Mouse (Mus musculus) heart, postnatal 14 days (tissue): ENCODE data around the gene 2210016F16Rik. TPM values are rescaled to one million over a fixed set of nuclear protein-coding genes. Genes with fewer than 3 reads are reported as not detected.
"Not testable (repeated sequence)": the region's sequence is repeated elsewhere in the genome, so short reads cannot be mapped to it uniquely, and the experiment has no call there.

Experiments used
- DNase-seq, 2 experiments: peaks; one replicate each; pipeline ENCODE4 v3.0.0; 2021 to 2022
- intact Hi-C: fragments of 180-260 bp; cut with DNase I; formaldehyde crosslinking; loops from one replicate; pipeline ENCODE4 v1.15.1; 2025
- long read RNA-seq, 2 experiments: library from polyadenylated mRNA; stranded (forward); transcript quantifications; one replicate each; pipeline ENCODE4 v2.0.0; 2021
- total RNA-seq, 2 experiments: library from RNA; stranded (reverse); gene quantifications; 2 replicates each; pipeline ENCODE4 v1.2.3; 2021

2210016F16Rik gene
- total RNA-seq = 10 to 100 TPM; 12.7 to 13.7 TPM
- long read RNA-seq, experiment 1, transcript 2210016F16Rik-201 (4 exons, 3,051 nt) = major isoform, 44 of 46 reads
- long read RNA-seq, experiment 1, partial matches to known transcripts = 0 of 46 reads
- long read RNA-seq, experiment 1, other reads (novel, unspliced or antisense) = 2 of 46 reads
- long read RNA-seq, experiment 2, transcript 2210016F16Rik-201 (4 exons, 3,051 nt) = major isoform, 34 of 47 reads
- long read RNA-seq, experiment 2, partial matches to known transcripts = 3 of 47 reads
- long read RNA-seq, experiment 2, other reads (novel, unspliced or antisense) = 10 of 47 reads

- intact Hi-C loops = loop anchor here (5.0 to 10.0 kb wide), 2 partner anchors 223 to 370 kb away; no protein-coding TSS in a partner anchor
- DNase-seq = peak; percentile 67 to 78
Measured at GRCm38 (mm10) chr13:58384779-58385546, at the start of gene 2210016F16Rik. Gene 2210016F16Rik (minus strand): TSS chr13:58385225.

GRCm38 (mm10) chr13:58423061-58423660 is 38.1 kb upstream of the 2210016F16Rik start:
- peak in 1 of 2 experiments; percentile 14 for DNase-seq

GRCm38 (mm10) chr13:58422242-58422641 is 37.2 kb upstream of the 2210016F16Rik start:
- no peak for DNase-seq
- intact Hi-C loops = loop anchor here (5.0 kb wide), 1 partner anchor 95 kb away; no protein-coding TSS in a partner anchor

More at GRCm38 (mm10) chr13:58423061-58423660, 38.1 kb upstream of the 2210016F16Rik start:
- intact Hi-C loops = loop anchor here (5.0 kb wide), 1 partner anchor 94 kb away; no protein-coding TSS in a partner anchor

GRCm38 (mm10) chr13:58421026-58421425 is 36.0 kb upstream of the 2210016F16Rik start:
- intact Hi-C loops = loop anchor here (5.0 kb wide), 1 partner anchor 96 kb away; no protein-coding TSS in a partner anchor
- no peak for DNase-seq

GRCm38 (mm10) chr13:58419266-58419665 is 34.2 kb upstream of the 2210016F16Rik start:
- no peak for DNase-seq
- intact Hi-C loops = no loop called here

- intact Hi-C loops = no loop called here
- no peak for DNase-seq
Measured at GRCm38 (mm10) chr13:58418656-58419055, 33.6 kb upstream of the 2210016F16Rik start.

- no peak for DNase-seq
- intact Hi-C loops = no loop called here
Measured at GRCm38 (mm10) chr13:58415838-58416237, 30.8 kb upstream of the 2210016F16Rik start.

- peak in 1 of 2 experiments; percentile 23 for DNase-seq
- intact Hi-C loops = no loop called here
Measured at GRCm38 (mm10) chr13:58415374-58415773, 30.3 kb upstream of the 2210016F16Rik start.

- DNase-seq = no peak
- intact Hi-C loops = no loop called here
Measured at GRCm38 (mm10) chr13:58411073-58411472, 26.0 kb upstream of the 2210016F16Rik start.

GRCm38 (mm10) chr13:58403243-58403642 is 18.2 kb upstream of the 2210016F16Rik start, which contains the start of gene Hnrnpk:
Gene Hnrnpk (minus strand): TSS chr13:58403343.
- not testable (repeated sequence) for DNase-seq
- intact Hi-C loops = loop anchor here (5.0 kb wide), 1 partner anchor 139 kb away; no protein-coding TSS in a partner anchor

- peak in 1 of 2 experiments; percentile 88 for DNase-seq
- intact Hi-C loops = loop anchor here (5.0 kb wide), 1 partner anchor 140 kb away; no protein-coding TSS in a partner anchor
Measured at GRCm38 (mm10) chr13:58402744-58403110, 17.7 kb upstream of the 2210016F16Rik start.

GRCm38 (mm10) chr13:58402003-58402743 is 17.1 kb upstream of the 2210016F16Rik start, which contains the start of gene Rmi1:
Gene Rmi1 (plus strand): TSS chr13:58402248.
- intact Hi-C loops = loop anchor here (5.0 kb wide), 1 partner anchor 140 kb away; no protein-coding TSS in a partner anchor
- DNase-seq = peak; percentile 98 to 99

GRCm38 (mm10) chr13:58401135-58402002 is 16.3 kb upstream of the 2210016F16Rik start:
- intact Hi-C loops = loop anchor here (5.0 kb wide), 1 partner anchor 141 kb away; no protein-coding TSS in a partner anchor
- peak; percentile 80 to 82 for DNase-seq

- intact Hi-C loops = loop anchor here (5.0 kb wide), 1 partner anchor 142 kb away; no protein-coding TSS in a partner anchor
- DNase-seq = no peak
Measured at GRCm38 (mm10) chr13:58400576-58400975, 15.6 kb upstream of the 2210016F16Rik start.

- DNase-seq = no peak
- intact Hi-C loops = no loop called here
Measured at GRCm38 (mm10) chr13:58397651-58398050, 12.6 kb upstream of the 2210016F16Rik start.

GRCm38 (mm10) chr13:58394392-58394791 is 9.4 kb upstream of the 2210016F16Rik start:
- DNase-seq, intact Hi-C loops: not testable (repeated sequence)

- no peak for DNase-seq
- intact Hi-C loops = loop anchor here (5.0 to 10.0 kb wide), 2 partner anchors 227 to 375 kb away; no protein-coding TSS in a partner anchor
Measured at GRCm38 (mm10) chr13:58389324-58389951, 4.4 kb upstream of the 2210016F16Rik start.

- intact Hi-C loops = loop anchor here (5.0 to 10.0 kb wide), 2 partner anchors 226 to 374 kb away; no protein-coding TSS in a partner anchor
- no peak for DNase-seq
Measured at GRCm38 (mm10) chr13:58388379-58388778, 3.4 kb upstream of the 2210016F16Rik start.
